Mouse (Mus musculus) E14TG2a.4 (cell line): ENCODE results near the gene Tnfrsf21.

Experiments used
- CTCF ChIP-seq: conservative IDR thresholded peaks from 2 replicates; pipeline ENCODE4 v1.5.1; 2014; ENCODE audit warnings: low read length
- NANOG ChIP-seq: IDR thresholded peaks from 2 replicates; pipeline ENCODE4 v1.6.1; 2014; ENCODE audit warnings: borderline replicate concordance, low read length, mixed read lengths
- POU5F1 ChIP-seq: IDR thresholded peaks from 2 replicates; pipeline ENCODE4 v1.6.1; 2014; ENCODE audit warnings: low read length, borderline replicate concordance

DNA sequence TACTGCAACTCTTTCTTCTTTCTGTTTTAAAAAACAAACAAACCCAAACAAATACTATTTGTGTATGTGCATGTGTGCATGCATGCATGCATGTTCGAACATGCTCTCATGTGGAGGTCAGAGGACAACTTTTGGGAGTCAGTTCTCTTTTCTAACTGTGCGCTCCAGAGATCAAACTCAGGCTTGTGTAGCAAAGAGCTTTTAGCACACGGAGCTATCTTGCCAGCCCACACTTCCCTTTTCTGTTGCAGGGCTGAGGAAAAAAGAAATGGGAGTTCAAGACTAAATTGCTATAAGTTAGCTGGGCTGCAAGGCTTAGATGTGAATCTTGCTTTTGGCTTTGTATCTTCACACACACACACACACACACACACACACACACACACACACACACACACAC lies 24.2 kb downstream of the Tnfrsf21 start:
- TF ChIP-seq CTCF: no peak
- no peak for TF ChIP-seq NANOG
- no peak for TF ChIP-seq POU5F1
